Mouse (Mus musculus) lung, postnatal 0 days (tissue): ENCODE measurements around the gene Anxa9.

Source experiments
- CTCF ChIP-seq: IDR thresholded peaks from 2 replicates; pipeline ENCODE4 v1.5.1; 2016; ENCODE audit warnings: antibody characterized with exemption, mild to moderate bottlenecking
- EP300 ChIP-seq: IDR thresholded peaks from 2 replicates; pipeline ENCODE4 v1.6.1; 2016; ENCODE audit warnings: antibody characterized with exemption, mild to moderate bottlenecking, control low read depth

GRCm38 (mm10) chr3:95337345-95337744 is 30.4 kb upstream of the Anxa9 start:
- TF ChIP-seq CTCF (no peak), EP300 (no peak)
